Mouse (Mus musculus) neural tube, embryonic 11.5 days (tissue): ENCODE results near the gene Pkdrej. TPM values are rescaled to one million over a fixed set of nuclear protein-coding genes. Genes with fewer than 3 reads are reported as not detected.

Experiments
- ATAC-seq: fragments of 200-750 bp; cut with Nextera tagmentation; 2 replicates; pipeline ENCODE4 v1.8.0; 2017; ENCODE audit warnings: moderate number of reproducible peaks, mild to moderate bottlenecking, moderate TSS enrichment, moderate library complexity; ENCODE audit not compliant: insufficient read depth, low FRiP score, low TSS enrichment
- DNase-seq: peaks from one replicate; pipeline ENCODE4 v3.0.0-alpha.2; 2015; ENCODE audit warnings: low spot score
- H3K27ac ChIP-seq: fragments of 300-500 bp; sonication (generic); 2 replicates; pipeline ENCODE4 v1.5.1; 2014; ENCODE audit warnings: low read depth, mild to moderate bottlenecking, low read length
- H3K27me3 ChIP-seq: fragments of 300-500 bp; sonication (generic); 2 replicates; pipeline ENCODE4 v1.6.1; 2014; ENCODE audit warnings: mild to moderate bottlenecking, low read length, mixed read lengths; ENCODE audit not compliant: control insufficient read depth, insufficient read depth
- H3K36me3 ChIP-seq: fragments of 300-500 bp; sonication (generic); 2 replicates; pipeline ENCODE4 v1.6.1; 2014; ENCODE audit warnings: mild to moderate bottlenecking, low read length, moderate library complexity, mixed read lengths; ENCODE audit not compliant: control insufficient read depth, insufficient read depth
- H3K4me1 ChIP-seq: fragments of 300-500 bp; sonication (generic); 2 replicates; pipeline ENCODE4 v1.6.1; 2014; ENCODE audit warnings: low read length, mixed read lengths; ENCODE audit not compliant: control insufficient read depth, insufficient read depth
- H3K4me2 ChIP-seq: fragments of 300-500 bp; sonication (generic); 2 replicates; pipeline ENCODE4 v1.6.1; 2014; ENCODE audit warnings: low read depth, mild to moderate bottlenecking, moderate library complexity
- H3K4me3 ChIP-seq: fragments of 300-500 bp; sonication (generic); 2 replicates; pipeline ENCODE4 v1.5.1; 2014; ENCODE audit warnings: low read depth, low read length
- H3K9ac ChIP-seq: fragments of 300-500 bp; sonication (generic); 2 replicates; pipeline ENCODE4 v1.6.1; 2014; ENCODE audit warnings: mild to moderate bottlenecking, low read length
- H3K9me3 ChIP-seq: fragments of 300-500 bp; sonication (generic); 2 replicates; pipeline ENCODE4 v1.6.1; 2016; ENCODE audit warnings: low read length; ENCODE audit not compliant: control insufficient read depth
- WGBS: fragments of 180-500 bp; shearing (Covaris S2); extraction: QIAGEN DNeasy Blood & Tissue Kit; methylation state at CpG from one replicate; pipeline ENCODE4 v1.1.7; 2014; 5-methylcytosine and 5-hydroxymethylcytosine counted together
- polyA plus RNA-seq: library from polyadenylated mRNA; unstranded; fragments of >200 nt; fragmentation: Nextera tagmentation; extraction: Ambion mirVana; gene quantifications from 2 replicates; pipeline ENCODE4 v1.2.1, GENCODE M21; 2014

Pkdrej gene
- polyA plus RNA-seq, 1 experiment from 2014 or later = 0.09 TPM

- 0 out of 2 replicates have a peak, but pooled peaks cover 4% of the 10 kb centered on the region for H3K4me1 ChIP-seq
- no peaks in the 10 kb centered on the region for H3K27me3 ChIP-seq
- no peak overlapping the region for H3K4me3 ChIP-seq
- WGBS = 85% methylated on average over 4 of the region's 4 CpGs
- no peak overlapping the region for H3K9ac ChIP-seq
- H3K9me3 ChIP-seq = no peaks in the 10 kb centered on the region
- H3K36me3 ChIP-seq = no peaks in the 10 kb centered on the region
- DNase-seq = no peak
- no peak overlapping the region for H3K4me2 ChIP-seq
- ATAC-seq = no peak
- no peak overlapping the region for H3K27ac ChIP-seq
Observed at GRCm38 (mm10) chr15:85806886-85807285, 14.6 kb downstream of the Pkdrej start.

GRCm38 (mm10) chr15:85802931-85803330 lies 18.6 kb downstream of the Pkdrej start:
- Histone ChIP-seq H3K27me3 (no peaks in the 10 kb centered on the region), H3K27ac (no peak overlapping the region), H3K4me2 (no peak overlapping the region), H3K4me1 (no peaks in the 10 kb centered on the region), H3K36me3 (no peaks in the 10 kb centered on the region), H3K9me3 (no peaks in the 10 kb centered on the region), H3K4me3 (no peak overlapping the region), H3K9ac (no peak overlapping the region)
- 85% methylated on average over 2 of the region's 2 CpGs for WGBS
- DNase-seq (no peak), ATAC-seq (no peak)

- H3K4me2 ChIP-seq = no peak overlapping the region
- DNase-seq (no peak), ATAC-seq (no peak)
- H3K4me3 ChIP-seq = no peak overlapping the region
- H3K36me3 ChIP-seq = no peaks in the 10 kb centered on the region
- H3K27me3 ChIP-seq = no peaks in the 10 kb centered on the region
- 92% methylated on average over 8 of the region's 8 CpGs for WGBS
- H3K9me3 ChIP-seq = no peaks in the 10 kb centered on the region
- no peak overlapping the region for H3K27ac ChIP-seq
- no peak overlapping the region for H3K9ac ChIP-seq
- H3K4me1 ChIP-seq = no peaks in the 10 kb centered on the region
Observed at GRCm38 (mm10) chr15:85798676-85799075, 22.9 kb downstream of the Pkdrej start.

- H3K4me2 ChIP-seq = no peak overlapping the region
- H3K9me3 ChIP-seq = no peaks in the 10 kb centered on the region
- H3K27me3 ChIP-seq = no peaks in the 10 kb centered on the region
- no peak overlapping the region for H3K4me3 ChIP-seq
- no peaks in the 10 kb centered on the region for H3K36me3 ChIP-seq
- H3K9ac ChIP-seq = no peak overlapping the region
- H3K4me1 ChIP-seq = no peaks in the 10 kb centered on the region
- H3K27ac ChIP-seq = no peak overlapping the region
- ATAC-seq = no peak
- no peak for DNase-seq
- WGBS = 87% methylated on average over 6 of the region's 6 CpGs
Observed at GRCm38 (mm10) chr15:85795516-85795915, 26.0 kb downstream of the Pkdrej start.

- 77% methylated on average over 1 of the region's 1 CpGs for WGBS
- H3K9ac ChIP-seq = no peak overlapping the region
- no peaks in the 10 kb centered on the region for H3K9me3 ChIP-seq
- no peak for ATAC-seq
- no peak for DNase-seq
- H3K27me3 ChIP-seq = no peaks in the 10 kb centered on the region
- no peaks in the 10 kb centered on the region for H3K4me1 ChIP-seq
- no peak overlapping the region for H3K4me3 ChIP-seq
- no peak overlapping the region for H3K27ac ChIP-seq
- H3K4me2 ChIP-seq = no peak overlapping the region
- H3K36me3 ChIP-seq = no peaks in the 10 kb centered on the region
Observed at GRCm38 (mm10) chr15:85792819-85793218, 28.7 kb downstream of the Pkdrej start.

GRCm38 (mm10) chr15:85791449-85791848 lies 30.1 kb downstream of the Pkdrej start:
- Histone ChIP-seq H3K9ac (no peak overlapping the region), H3K4me1 (no peaks in the 10 kb centered on the region), H3K27ac (no peak overlapping the region), H3K27me3 (no peaks in the 10 kb centered on the region), H3K36me3 (no peaks in the 10 kb centered on the region), H3K4me3 (no peak overlapping the region), H3K9me3 (no peaks in the 10 kb centered on the region), H3K4me2 (no peak overlapping the region)
- no peak for DNase-seq
- 85% methylated on average over 4 of the region's 4 CpGs for WGBS
- ATAC-seq = no peak

- Histone ChIP-seq H3K27me3 (no peaks in the 10 kb centered on the region), H3K27ac (no peak overlapping the region), H3K9me3 (no peaks in the 10 kb centered on the region), H3K4me1 (no peaks in the 10 kb centered on the region), H3K4me3 (no peak overlapping the region), H3K36me3 (no peaks in the 10 kb centered on the region), H3K4me2 (no peak overlapping the region), H3K9ac (no peak overlapping the region)
- 81% methylated on average over 16 of the region's 16 CpGs for WGBS
- no peak for DNase-seq
- ATAC-seq = no peak
Observed at GRCm38 (mm10) chr15:85788633-85789032, 32.9 kb downstream of the Pkdrej start.

GRCm38 (mm10) chr15:85788051-85788450 lies 33.5 kb downstream of the Pkdrej start:
- no peak overlapping the region for H3K9ac ChIP-seq
- no peak for ATAC-seq
- no peaks in the 10 kb centered on the region for H3K4me1 ChIP-seq
- WGBS = 90% methylated on average over 4 of the region's 4 CpGs
- H3K4me3 ChIP-seq = no peak overlapping the region
- H3K9me3 ChIP-seq = no peaks in the 10 kb centered on the region
- no peak overlapping the region for H3K4me2 ChIP-seq
- no peaks in the 10 kb centered on the region for H3K27me3 ChIP-seq
- DNase-seq = no peak
- no peak overlapping the region for H3K27ac ChIP-seq
- no peaks in the 10 kb centered on the region for H3K36me3 ChIP-seq

- 93% methylated on average over 6 of the region's 6 CpGs for WGBS
- no peaks in the 10 kb centered on the region for H3K27me3 ChIP-seq
- no peak overlapping the region for H3K4me2 ChIP-seq
- no peaks in the 10 kb centered on the region for H3K4me1 ChIP-seq
- H3K9ac ChIP-seq = no peak overlapping the region
- H3K27ac ChIP-seq = no peak overlapping the region
- H3K9me3 ChIP-seq = no peaks in the 10 kb centered on the region
- no peaks in the 10 kb centered on the region for H3K36me3 ChIP-seq
- ATAC-seq (no peak), DNase-seq (no peak)
- H3K4me3 ChIP-seq = no peak overlapping the region
Observed at GRCm38 (mm10) chr15:85787482-85787881, 34.1 kb downstream of the Pkdrej start.
